Mouse (Mus musculus): ENCODE results near the gene Fundc1. TPM values are rescaled to one million over a fixed set of nuclear protein-coding genes. Genes with fewer than 3 reads are reported as not detected.

Gene Fundc1
- polyA plus RNA-seq, 1 experiment from 2014 or later = 56.1 TPM

DNA sequence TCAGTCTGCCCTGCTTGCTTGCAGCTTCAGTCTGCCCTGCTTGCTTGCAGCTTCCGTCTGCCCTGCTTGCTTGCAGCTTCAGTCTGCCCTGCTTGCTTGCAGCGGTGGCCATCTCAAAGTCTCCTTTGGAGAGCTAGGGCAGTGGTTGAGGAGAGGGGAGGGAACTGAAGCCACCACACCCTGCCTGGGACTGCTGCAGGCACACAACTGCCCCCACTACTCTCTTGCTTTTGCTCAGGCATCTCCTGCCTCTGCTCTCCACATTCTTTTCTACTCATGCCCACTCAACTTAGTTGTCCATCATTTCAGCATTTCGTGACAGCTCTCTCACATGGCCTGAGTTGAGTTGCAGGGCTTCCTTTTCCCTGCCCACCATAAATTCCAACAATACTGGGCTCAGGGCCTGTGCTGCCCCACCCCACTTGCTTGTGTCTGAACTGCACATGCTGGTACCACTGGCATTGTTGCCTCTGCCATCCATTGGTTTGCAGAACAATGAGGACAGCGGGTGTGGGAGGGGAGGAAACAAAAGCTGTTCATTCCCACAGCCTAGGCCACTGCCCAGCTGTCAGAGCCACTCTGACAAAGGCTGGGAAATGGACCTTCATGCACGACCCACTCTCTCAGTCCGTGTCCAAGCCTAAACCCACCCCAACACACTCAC is 24.9 kb downstream of the Fundc1 start:
- H3K27ac ChIP-seq = no peak overlapping the region
- H3K9me3 ChIP-seq = no peaks in the 10 kb centered on the region
- no peaks in the 10 kb centered on the region for H3K36me3 ChIP-seq
- no peaks in the 10 kb centered on the region for H3K27me3 ChIP-seq (replicated peaks)
- 20% methylated on average over 6 of the region's 6 CpGs for WGBS
- 0 out of 2 replicates have a peak overlapping the region, but pooled peaks have one; percentile 9 for H3K4me2 ChIP-seq (replicated peaks)
- ATAC-seq (ENCODE audit: low FRiP score, low read depth) = peak; percentile 90
- no peak overlapping the region for H3K9ac ChIP-seq
- no peak overlapping the region for H3K4me3 ChIP-seq
- no peaks in the 10 kb centered on the region for H3K4me1 ChIP-seq

DNA sequence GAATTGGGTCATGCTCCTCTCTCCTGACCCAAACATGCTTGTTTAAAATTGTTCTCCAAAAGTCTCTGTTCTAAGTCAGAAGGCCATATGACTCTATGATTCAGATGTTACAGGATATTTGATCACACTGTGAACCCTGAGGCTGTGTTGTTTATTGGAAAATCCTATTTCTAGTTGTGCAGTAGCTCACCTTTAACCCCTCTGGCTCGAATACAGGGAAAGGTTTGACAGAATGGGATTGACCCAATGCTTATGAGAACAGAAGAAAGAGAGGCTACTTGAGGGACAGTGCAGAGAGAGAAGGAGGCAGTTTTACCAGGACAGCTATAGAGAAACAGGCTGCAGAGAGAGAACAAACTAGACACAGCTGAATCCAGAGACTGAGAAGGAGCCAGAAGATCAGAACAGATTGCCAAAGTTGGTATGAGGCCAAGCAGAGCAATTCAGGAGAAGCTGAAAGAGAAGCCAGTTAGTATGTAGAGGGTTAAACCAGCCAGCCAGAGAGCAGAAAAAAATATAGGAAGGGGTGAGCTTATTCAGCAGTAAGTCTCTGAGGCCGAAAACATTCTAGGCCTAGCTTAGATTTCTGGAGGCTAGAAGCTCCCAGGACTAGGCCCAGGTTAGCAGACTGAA is 27.1 kb downstream of the Fundc1 start:
- WGBS = 61% methylated on average over 2 of the region's 2 CpGs
- Histone ChIP-seq H3K4me3 (no peak overlapping the region), H3K4me1 (no peaks in the 10 kb centered on the region), H3K36me3 (no peaks in the 10 kb centered on the region), H3K4me2 (replicated peaks) (no peak overlapping the region), H3K27me3 (replicated peaks) (no peaks in the 10 kb centered on the region), H3K9ac (no peak overlapping the region), H3K27ac (no peak overlapping the region), H3K9me3 (no peaks in the 10 kb centered on the region)
- ATAC-seq (ENCODE audit: low FRiP score, low read depth) = no peak

DNA sequence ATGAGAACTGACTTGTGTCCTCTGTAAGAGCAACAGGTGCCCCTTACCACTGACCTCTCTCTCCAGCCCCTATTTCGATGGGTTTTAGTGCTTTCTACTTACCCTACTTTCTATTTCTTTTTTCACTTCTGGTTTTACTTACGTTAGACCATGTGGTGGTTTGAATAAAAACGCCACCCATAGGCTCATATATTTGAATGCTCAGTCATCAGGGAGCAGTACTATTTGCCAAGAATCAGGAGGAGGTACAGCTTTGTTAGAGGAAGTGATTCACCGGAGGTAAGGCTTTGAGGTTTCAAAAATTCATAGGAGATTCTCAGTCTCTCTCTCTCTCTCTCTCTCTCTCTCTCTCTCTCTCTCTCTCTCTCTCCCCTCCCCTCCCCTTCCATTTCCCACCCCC is 34.4 kb downstream of the Fundc1 start:
- Histone ChIP-seq H3K4me3 (no peak overlapping the region), H3K4me2 (replicated peaks) (no peak overlapping the region)
- ATAC-seq (ENCODE audit: low FRiP score, low read depth) = no peak

DNA sequence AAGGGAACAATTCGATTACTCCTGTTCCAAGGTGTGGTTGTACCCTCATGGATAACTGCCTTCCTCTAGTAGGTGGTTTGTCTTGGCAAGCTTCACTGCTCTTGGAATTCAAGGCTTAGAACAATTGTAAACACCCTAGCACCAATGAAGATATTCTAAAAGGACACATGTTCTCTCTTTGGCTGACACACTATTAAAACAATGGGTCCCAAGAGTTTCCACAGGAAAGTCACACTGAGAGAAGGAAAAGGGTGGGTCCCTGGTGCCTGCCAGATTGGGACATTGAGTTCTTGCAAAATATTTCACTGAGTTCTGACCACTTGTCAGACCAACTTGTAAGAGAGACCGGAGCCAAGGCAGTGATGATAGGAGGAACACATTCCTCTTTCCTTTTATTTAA is 45.1 kb downstream of the Fundc1 start:
- no peak overlapping the region for H3K27ac ChIP-seq
- 95% methylated on average over 2 of the region's 2 CpGs for WGBS
- no peaks in the 10 kb centered on the region for H3K36me3 ChIP-seq
- H3K4me1 ChIP-seq = no peaks in the 10 kb centered on the region
- no peak for ATAC-seq (ENCODE audit: low FRiP score, low read depth)
- H3K4me2 ChIP-seq (replicated peaks) = no peak overlapping the region
- H3K4me3 ChIP-seq = no peak overlapping the region
- H3K27me3 ChIP-seq (replicated peaks) = no peaks in the 10 kb centered on the region
- H3K9ac ChIP-seq = no peak overlapping the region
- no peaks in the 10 kb centered on the region for H3K9me3 ChIP-seq

More for the DNA sequence above, 34.4 kb downstream of the Fundc1 start:
- H3K4me1 ChIP-seq = no peaks in the 10 kb centered on the region
- no peak overlapping the region for H3K27ac ChIP-seq
- WGBS = 91% methylated on average over 4 of the region's 4 CpGs
- H3K9me3 ChIP-seq = no peaks in the 10 kb centered on the region
- no peaks in the 10 kb centered on the region for H3K27me3 ChIP-seq (replicated peaks)
- H3K36me3 ChIP-seq = no peaks in the 10 kb centered on the region
- H3K9ac ChIP-seq = no peak overlapping the region

DNA sequence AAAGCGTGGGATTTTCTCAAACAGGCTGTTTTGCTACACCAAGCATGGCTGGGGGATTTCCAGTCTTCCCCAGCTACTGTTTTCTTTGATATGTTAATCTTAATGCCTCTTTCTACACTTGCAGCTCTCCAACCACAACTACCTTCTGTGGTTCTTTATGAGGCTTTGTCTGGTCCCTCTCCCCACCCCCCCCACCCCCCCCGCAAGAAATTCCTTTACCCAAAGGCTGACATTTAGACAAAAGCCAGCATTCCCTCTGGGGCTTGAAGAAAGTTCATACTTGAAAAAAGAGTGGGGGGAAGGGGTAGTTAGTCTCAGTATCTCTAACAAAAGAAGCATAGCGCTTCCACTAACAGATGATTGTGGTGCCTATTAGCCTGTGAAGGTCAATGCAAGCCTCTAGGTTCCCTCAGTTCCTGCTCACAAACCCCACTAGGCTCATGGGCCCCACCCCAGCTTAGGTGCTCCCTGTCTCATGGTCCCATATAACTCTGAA is 50.9 kb downstream of the Fundc1 start:
- H3K27me3 ChIP-seq (replicated peaks) = no peaks in the 10 kb centered on the region
- H3K36me3 ChIP-seq = no peaks in the 10 kb centered on the region
- no peak overlapping the region for H3K4me3 ChIP-seq
- H3K9ac ChIP-seq = no peak overlapping the region
- no peak overlapping the region for H3K27ac ChIP-seq
- 10% methylated on average over 3 of the region's 3 CpGs for WGBS
- H3K4me2 ChIP-seq (replicated peaks) = no peak overlapping the region
- no peaks in the 10 kb centered on the region for H3K4me1 ChIP-seq
- peak; percentile 76 for ATAC-seq (ENCODE audit: low FRiP score, low read depth)
- H3K9me3 ChIP-seq = no peaks in the 10 kb centered on the region

DNA sequence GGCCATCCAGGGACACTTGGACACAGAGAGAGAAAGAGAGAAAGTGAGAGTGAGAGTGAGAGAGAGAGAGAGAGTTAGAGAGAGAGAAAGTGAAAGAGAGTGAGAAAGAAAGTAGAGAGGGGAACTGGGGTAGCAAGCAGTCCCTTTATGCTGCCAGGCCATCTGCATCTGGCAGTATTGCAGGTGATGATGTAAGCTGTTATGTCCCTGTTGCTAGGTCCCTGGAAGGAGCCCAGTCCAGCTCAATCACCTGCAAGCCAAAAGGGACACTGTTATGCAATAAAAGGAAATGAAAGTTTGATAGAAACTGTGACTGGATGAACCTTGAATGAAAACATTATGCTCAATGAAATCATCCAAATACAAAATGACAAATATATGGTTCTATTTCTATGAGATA is 52.0 kb downstream of the Fundc1 start:
- H3K27ac ChIP-seq = no peak overlapping the region

DNA sequence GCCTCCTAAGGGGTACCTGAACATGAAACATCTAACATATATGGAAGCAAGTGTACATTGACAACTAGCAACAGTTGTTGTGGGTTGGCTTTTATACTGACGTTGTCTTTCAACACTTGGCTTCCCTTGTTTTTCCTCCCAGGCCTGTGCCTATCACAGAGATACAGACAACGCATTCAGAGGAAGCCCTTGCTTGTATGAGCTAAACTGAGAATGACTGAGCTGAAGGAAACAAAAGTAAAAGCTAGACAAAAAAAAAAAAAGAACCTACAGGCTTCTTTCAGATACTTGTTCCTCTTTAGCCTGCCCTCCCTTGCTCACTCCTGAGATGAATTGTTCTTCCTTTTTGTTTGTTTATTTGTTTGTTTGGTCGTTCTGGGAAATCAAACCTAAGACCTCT is 58.1 kb downstream of the Fundc1 start:
- 81% methylated on average over 3 of the region's 3 CpGs for WGBS
- Histone ChIP-seq H3K4me1 (no peaks in the 10 kb centered on the region), H3K4me2 (replicated peaks) (no peak overlapping the region), H3K9ac (no peak overlapping the region), H3K4me3 (no peak overlapping the region), H3K9me3 (no peaks in the 10 kb centered on the region), H3K27ac (no peak overlapping the region), H3K27me3 (replicated peaks) (no peaks in the 10 kb centered on the region), H3K36me3 (no peaks in the 10 kb centered on the region)
- ATAC-seq (ENCODE audit: low FRiP score, low read depth) = no peak

More for the DNA sequence above, 52.0 kb downstream of the Fundc1 start:
- no peaks in the 10 kb centered on the region for H3K4me1 ChIP-seq
- H3K9me3 ChIP-seq = no peaks in the 10 kb centered on the region
- H3K4me3 ChIP-seq = no peak overlapping the region
- H3K4me2 ChIP-seq (replicated peaks) = no peak overlapping the region
- no peak overlapping the region for H3K9ac ChIP-seq
- no peaks in the 10 kb centered on the region for H3K27me3 ChIP-seq (replicated peaks)
- no peak for ATAC-seq (ENCODE audit: low FRiP score, low read depth)
- no peaks in the 10 kb centered on the region for H3K36me3 ChIP-seq

DNA sequence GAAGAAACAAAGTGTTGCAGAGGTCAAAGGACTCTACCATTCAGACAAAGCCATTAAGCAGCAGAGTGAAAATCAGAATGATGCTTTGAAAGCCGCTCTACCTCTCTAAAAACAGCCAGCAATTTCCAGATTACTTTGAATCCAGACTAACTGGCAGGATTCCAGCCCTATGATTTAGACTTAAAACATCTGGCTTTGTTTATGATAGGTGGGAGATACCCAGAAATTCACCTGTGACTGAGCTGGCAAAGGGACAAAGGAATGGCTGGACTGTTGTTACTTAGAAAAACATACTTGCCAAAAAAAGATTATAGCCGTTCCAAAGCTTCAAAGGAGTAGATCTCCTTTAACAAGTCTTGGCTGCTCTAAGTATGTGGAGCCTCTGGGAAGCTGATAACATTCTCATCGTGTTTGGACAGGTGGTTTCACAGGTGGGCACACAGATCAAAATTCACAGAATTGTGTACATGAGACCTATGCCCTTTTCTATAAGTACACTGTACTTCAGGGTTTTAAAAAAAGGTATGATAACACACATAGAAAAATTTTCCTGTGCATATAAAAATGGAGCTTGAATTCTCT is 60.0 kb downstream of the Fundc1 start:
- WGBS = 76% methylated on average over 3 of the region's 3 CpGs
- no peak overlapping the region for H3K9ac ChIP-seq
- no peaks in the 10 kb centered on the region for H3K9me3 ChIP-seq
- no peak overlapping the region for H3K4me2 ChIP-seq (replicated peaks)
- H3K27me3 ChIP-seq (replicated peaks) = no peaks in the 10 kb centered on the region
- H3K4me1 ChIP-seq = no peaks in the 10 kb centered on the region
- H3K36me3 ChIP-seq = no peaks in the 10 kb centered on the region
- H3K4me3 ChIP-seq = no peak overlapping the region
- ATAC-seq (ENCODE audit: low FRiP score, low read depth) = no peak
- no peak overlapping the region for H3K27ac ChIP-seq
